Mouse (Mus musculus): ENCODE measurements around the gene Amelx. TPM values are rescaled to one million over a fixed set of nuclear protein-coding genes. Genes with fewer than 3 reads are reported as not detected.

The Amelx gene
- polyA plus RNA-seq (2017; shearing (Covaris generic)), result not detected

DNA sequence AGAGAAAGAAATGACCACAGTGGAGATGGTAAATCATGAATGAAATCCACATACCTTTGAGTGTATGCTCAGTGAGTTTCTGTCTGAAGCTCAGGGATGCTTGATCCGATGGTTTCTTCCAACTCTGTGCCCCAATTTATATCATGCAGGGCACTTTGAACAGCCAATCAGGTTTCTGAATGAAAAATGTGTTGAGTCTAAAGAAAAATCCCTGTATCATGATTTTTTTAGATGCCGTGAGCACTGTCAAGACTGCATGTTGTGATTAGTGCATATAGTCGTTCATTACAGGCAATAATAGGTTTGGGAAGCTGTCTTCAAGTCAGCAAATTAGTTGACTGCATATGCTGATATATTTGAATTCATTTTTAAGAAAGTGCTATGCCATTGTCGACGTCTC is at the start of gene Amelx:
Gene Amelx, minus strand, starts transcription at position 101 of the 400 bp plus-strand sequence.

Other genes with a start within 250 kb of the Amelx start
- 8.9 TPM for gene Hccs, start 133.2 kb upstream of the Amelx start, polyA plus RNA-seq (2017; shearing (Covaris generic))

All from inflammation-experienced regulatory T-cells, adult 16 weeks (primary cell).